Mouse (Mus musculus): ENCODE results near the gene Nup210l. TPM values are rescaled to one million over a fixed set of nuclear protein-coding genes. Genes with fewer than 3 reads are reported as not detected.

Nup210l gene
- 0.35 and 0.52 TPM in 2 replicates for polyA plus RNA-seq (2014; fragmentation: Nextera tagmentation; extraction: Ambion mirVana)

DNA sequence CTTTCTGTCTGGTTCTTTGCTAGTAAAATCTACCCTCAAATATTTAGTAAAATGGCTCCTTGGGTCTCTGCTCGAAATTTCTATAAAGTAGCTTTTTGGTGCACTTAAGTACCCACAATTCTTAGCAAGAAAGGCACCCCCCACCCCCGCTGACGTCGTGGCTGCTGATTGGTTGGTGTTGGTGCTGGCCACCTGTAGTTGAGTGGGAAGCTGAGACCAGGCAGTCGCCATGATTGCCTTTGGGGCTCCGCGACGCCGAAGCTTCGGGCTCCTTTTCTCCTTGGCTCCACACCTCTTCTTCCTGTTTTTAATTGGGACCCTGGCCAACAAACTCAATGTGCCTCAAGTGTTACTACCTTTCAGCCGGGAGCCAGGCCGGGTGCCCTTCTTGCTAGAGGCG, at the start of gene Nup210l:
Gene Nup210l, plus strand, starts transcription at position 195 of the 400 bp plus-strand sequence.
- H3K27ac ChIP-seq (ENCODE audit: low read depth, low read length): no peak within 1 kb of the TSS
- H3K4me1 ChIP-seq (ENCODE audit: control insufficient read depth, insufficient read depth, low read length): no peaks in the 10 kb centered on the region
- H3K4me2 ChIP-seq (ENCODE audit: low read depth, low read length): no peak within 1 kb of the TSS
- H3K4me3 ChIP-seq (ENCODE audit: low read depth, low read length): no peak within 1 kb of the TSS
- 87% methylated on average over 13 of the region's 13 CpGs for WGBS
- no peak within 1 kb of the TSS for H3K9ac ChIP-seq (replicated peaks; ENCODE audit: low read depth, low read length)
- no peaks in the 10 kb centered on the region for H3K27me3 ChIP-seq (ENCODE audit: control insufficient read depth, insufficient read depth, low read length)
- H3K36me3 ChIP-seq (ENCODE audit: control insufficient read depth, insufficient read depth, low read length): no peaks in the 10 kb centered on the region
- ATAC-seq (ENCODE audit: low read depth): no peak
- H3K9me3 ChIP-seq (ENCODE audit: control insufficient read depth, low read length): no peaks in the 10 kb centered on the region

GRCm38 (mm10) chr3:90061549-90061948, 42.4 kb upstream of the Nup210l start:
- H3K4me3 ChIP-seq (ENCODE audit: low read depth, low read length): no peak overlapping the region
- H3K27me3 ChIP-seq (ENCODE audit: control insufficient read depth, insufficient read depth, low read length): no peaks in the 10 kb centered on the region
- H3K9me3 ChIP-seq (ENCODE audit: control insufficient read depth, low read length): no peaks in the 10 kb centered on the region
- ATAC-seq (ENCODE audit: low read depth): no peak
- peaks cover 38% of the 10 kb centered on the region for H3K36me3 ChIP-seq (ENCODE audit: control insufficient read depth, insufficient read depth, low read length)
- no peaks in the 10 kb centered on the region for H3K4me1 ChIP-seq (ENCODE audit: control insufficient read depth, insufficient read depth, low read length)
- 93% methylated on average over 6 of the region's 6 CpGs for WGBS
- no peak overlapping the region for H3K4me2 ChIP-seq (ENCODE audit: low read depth, low read length)
- no peak overlapping the region for H3K9ac ChIP-seq (replicated peaks; ENCODE audit: low read depth, low read length)
- H3K27ac ChIP-seq (ENCODE audit: low read depth, low read length): no peak overlapping the region

DNA sequence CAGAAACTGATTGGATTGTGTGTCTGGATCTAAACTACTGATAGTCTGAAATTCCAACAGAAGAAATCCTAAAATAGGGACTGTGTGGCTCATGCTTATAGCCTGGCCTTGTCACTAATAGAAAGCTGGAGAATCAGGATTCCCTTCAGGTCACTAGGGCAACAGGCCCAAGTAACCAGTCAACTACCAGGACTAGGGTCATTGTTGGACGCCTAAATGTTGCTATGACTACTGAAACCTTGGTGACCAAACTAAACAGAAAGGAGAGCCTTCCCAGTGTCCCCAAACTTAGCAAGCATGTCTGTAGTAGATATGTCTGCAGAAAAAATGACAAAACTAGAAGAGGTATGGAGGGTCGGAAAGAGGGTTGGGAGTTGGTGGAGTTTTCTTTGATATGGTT, 41.4 kb upstream of the Nup210l start:
- no peaks in the 10 kb centered on the region for H3K9me3 ChIP-seq (ENCODE audit: control insufficient read depth, low read length)
- no peak overlapping the region for H3K4me2 ChIP-seq (ENCODE audit: low read depth, low read length)
- ATAC-seq (ENCODE audit: low read depth): no peak
- no peak overlapping the region for H3K27ac ChIP-seq (ENCODE audit: low read depth, low read length)
- H3K4me3 ChIP-seq (ENCODE audit: low read depth, low read length): no peak overlapping the region
- 67% methylated on average over 2 of the region's 2 CpGs for WGBS
- H3K36me3 ChIP-seq (ENCODE audit: control insufficient read depth, insufficient read depth, low read length): peaks cover 38% of the 10 kb centered on the region
- no peaks in the 10 kb centered on the region for H3K4me1 ChIP-seq (ENCODE audit: control insufficient read depth, insufficient read depth, low read length)
- no peaks in the 10 kb centered on the region for H3K27me3 ChIP-seq (ENCODE audit: control insufficient read depth, insufficient read depth, low read length)
- H3K9ac ChIP-seq (replicated peaks; ENCODE audit: low read depth, low read length): no peak overlapping the region

GRCm38 (mm10) chr3:90064383-90064782, 39.5 kb upstream of the Nup210l start:
- no peak for ATAC-seq (ENCODE audit: low read depth)
- H3K9ac ChIP-seq (replicated peaks; ENCODE audit: low read depth, low read length): no peak overlapping the region

GRCm38 (mm10) chr3:90065553-90065952, 38.4 kb upstream of the Nup210l start:
- ATAC-seq (ENCODE audit: low read depth): no peak
- H3K36me3 ChIP-seq (ENCODE audit: control insufficient read depth, insufficient read depth, low read length): peaks cover 27% of the 10 kb centered on the region
- H3K4me1 ChIP-seq (ENCODE audit: control insufficient read depth, insufficient read depth, low read length): no peaks in the 10 kb centered on the region
- no peak overlapping the region for H3K27ac ChIP-seq (ENCODE audit: low read depth, low read length)
- 62% methylated on average over 3 of the region's 3 CpGs for WGBS
- no peaks in the 10 kb centered on the region for H3K9me3 ChIP-seq (ENCODE audit: control insufficient read depth, low read length)
- H3K4me2 ChIP-seq (ENCODE audit: low read depth, low read length): no peak overlapping the region
- H3K4me3 ChIP-seq (ENCODE audit: low read depth, low read length): no peak overlapping the region
- H3K27me3 ChIP-seq (ENCODE audit: control insufficient read depth, insufficient read depth, low read length): no peaks in the 10 kb centered on the region
- H3K9ac ChIP-seq (replicated peaks; ENCODE audit: low read depth, low read length): no peak overlapping the region

More at GRCm38 (mm10) chr3:90064383-90064782, 39.5 kb upstream of the Nup210l start:
- Histone ChIP-seq H3K4me3 (ENCODE audit: low read depth, low read length) (no peak overlapping the region), H3K27ac (ENCODE audit: low read depth, low read length) (no peak overlapping the region), H3K36me3 (ENCODE audit: control insufficient read depth, insufficient read depth, low read length) (peaks cover 31% of the 10 kb centered on the region), H3K4me1 (ENCODE audit: control insufficient read depth, insufficient read depth, low read length) (no peaks in the 10 kb centered on the region), H3K9me3 (ENCODE audit: control insufficient read depth, low read length) (no peaks in the 10 kb centered on the region), H3K27me3 (ENCODE audit: control insufficient read depth, insufficient read depth, low read length) (no peaks in the 10 kb centered on the region), H3K4me2 (ENCODE audit: low read depth, low read length) (no peak overlapping the region)
- 86% methylated on average over 3 of the region's 3 CpGs for WGBS

- peaks cover 9% of the 10 kb centered on the region for H3K36me3 ChIP-seq (ENCODE audit: control insufficient read depth, insufficient read depth, low read length)
- no peak overlapping the region for H3K4me3 ChIP-seq (ENCODE audit: low read depth, low read length)
- 0 out of 2 replicates have a peak, but pooled peaks have one; percentile 24 for ATAC-seq (ENCODE audit: low read depth)
- no peaks in the 10 kb centered on the region for H3K27me3 ChIP-seq (ENCODE audit: control insufficient read depth, insufficient read depth, low read length)
- no peak overlapping the region for H3K9ac ChIP-seq (replicated peaks; ENCODE audit: low read depth, low read length)
- no peak overlapping the region for H3K27ac ChIP-seq (ENCODE audit: low read depth, low read length)
- H3K4me1 ChIP-seq (ENCODE audit: control insufficient read depth, insufficient read depth, low read length): no peaks in the 10 kb centered on the region
- 90% methylated on average over 4 of the region's 4 CpGs for WGBS
- H3K9me3 ChIP-seq (ENCODE audit: control insufficient read depth, low read length): no peaks in the 10 kb centered on the region
- H3K4me2 ChIP-seq (ENCODE audit: low read depth, low read length): no peak overlapping the region
Observed at GRCm38 (mm10) chr3:90067851-90068250, 36.1 kb upstream of the Nup210l start.

GRCm38 (mm10) chr3:90069688-90070087, 34.2 kb upstream of the Nup210l start:
- H3K27me3 ChIP-seq (ENCODE audit: control insufficient read depth, insufficient read depth, low read length): no peaks in the 10 kb centered on the region
- H3K9me3 ChIP-seq (ENCODE audit: control insufficient read depth, low read length): no peaks in the 10 kb centered on the region
- no peak overlapping the region for H3K27ac ChIP-seq (ENCODE audit: low read depth, low read length)
- WGBS: 83% methylated on average over 7 of the region's 7 CpGs
- H3K36me3 ChIP-seq (ENCODE audit: control insufficient read depth, insufficient read depth, low read length): no peaks in the 10 kb centered on the region; the same call in 1 of the 2 replicates
- H3K4me3 ChIP-seq (ENCODE audit: low read depth, low read length): no peak overlapping the region
- ATAC-seq (ENCODE audit: low read depth): no peak
- H3K4me1 ChIP-seq (ENCODE audit: control insufficient read depth, insufficient read depth, low read length): no peaks in the 10 kb centered on the region
- H3K4me2 ChIP-seq (ENCODE audit: low read depth, low read length): no peak overlapping the region
- no peak overlapping the region for H3K9ac ChIP-seq (replicated peaks; ENCODE audit: low read depth, low read length)

GRCm38 (mm10) chr3:90072294-90072693, 31.6 kb upstream of the Nup210l start, which contains the start of gene Tpm3:
Tpm3 (plus strand) TSS chr3:90072649.
- Histone ChIP-seq H3K4me3 (ENCODE audit: low read depth, low read length) (no peak within 1 kb of the TSS), H3K27ac (ENCODE audit: low read depth, low read length) (no peak within 1 kb of the TSS), H3K9me3 (ENCODE audit: control insufficient read depth, low read length) (no peaks in the 10 kb centered on the region), H3K9ac (replicated peaks; ENCODE audit: low read depth, low read length) (no peak within 1 kb of the TSS), H3K27me3 (ENCODE audit: control insufficient read depth, insufficient read depth, low read length) (no peaks in the 10 kb centered on the region), H3K4me2 (ENCODE audit: low read depth, low read length) (no peak within 1 kb of the TSS), H3K4me1 (ENCODE audit: control insufficient read depth, insufficient read depth, low read length) (no peaks in the 10 kb centered on the region), H3K36me3 (ENCODE audit: control insufficient read depth, insufficient read depth, low read length) (no peaks in the 10 kb centered on the region)
- no peak for ATAC-seq (ENCODE audit: low read depth)
- WGBS: 76% methylated on average over 4 of the region's 4 CpGs

- Histone ChIP-seq H3K4me1 (ENCODE audit: control insufficient read depth, insufficient read depth, low read length) (peaks cover 13% of the 10 kb centered on the region), H3K27ac (ENCODE audit: low read depth, low read length) (no peak overlapping the region), H3K9ac (replicated peaks; ENCODE audit: low read depth, low read length) (no peak overlapping the region), H3K4me2 (ENCODE audit: low read depth, low read length) (no peak overlapping the region), H3K36me3 (ENCODE audit: control insufficient read depth, insufficient read depth, low read length) (no peaks in the 10 kb centered on the region), H3K4me3 (ENCODE audit: low read depth, low read length) (no peak overlapping the region), H3K27me3 (ENCODE audit: control insufficient read depth, insufficient read depth, low read length) (no peaks in the 10 kb centered on the region), H3K9me3 (ENCODE audit: control insufficient read depth, low read length) (no peaks in the 10 kb centered on the region)
- 9% methylated on average over 5 of the region's 5 CpGs for WGBS
- no peak for ATAC-seq (ENCODE audit: low read depth)
Observed at GRCm38 (mm10) chr3:90076921-90077716, 26.8 kb upstream of the Nup210l start.
